Mouse (Mus musculus) neural tube, embryonic 15.5 days (tissue): ENCODE data around the gene 4932438A13Rik. TPM values are rescaled to one million over a fixed set of nuclear protein-coding genes. Genes with fewer than 3 reads are reported as not detected.

ENCODE experiments used
- ATAC-seq: fragments of 200-750 bp; cut with Nextera tagmentation; 2 replicates; pipeline ENCODE4 v1.8.0; 2017; ENCODE audit warnings: mild to moderate bottlenecking, moderate TSS enrichment, moderate library complexity; ENCODE audit not compliant: low FRiP score
- H3K27ac ChIP-seq: fragments of 300-500 bp; sonication (generic); replicated peaks from 2 replicates; pipeline ENCODE4 v1.5.1; 2015; ENCODE audit warnings: mild to moderate bottlenecking, inconsistent platforms
- H3K27me3 ChIP-seq: fragments of 300-500 bp; sonication (generic); replicated peaks from 2 replicates; pipeline ENCODE4 v1.6.1; 2015; ENCODE audit warnings: inconsistent platforms
- H3K36me3 ChIP-seq: fragments of 300-500 bp; sonication (generic); 2 replicates; pipeline ENCODE4 v1.6.1; 2015; ENCODE audit warnings: inconsistent platforms
- H3K4me1 ChIP-seq: fragments of 300-500 bp; sonication (generic); 2 replicates; pipeline ENCODE4 v1.6.1; 2015; ENCODE audit warnings: inconsistent platforms
- H3K4me2 ChIP-seq: fragments of 300-500 bp; sonication (generic); 2 replicates; pipeline ENCODE4 v1.6.1; 2015; ENCODE audit warnings: inconsistent platforms, mild to moderate bottlenecking, moderate library complexity
- H3K4me3 ChIP-seq: fragments of 300-500 bp; sonication (generic); replicated peaks from 2 replicates; pipeline ENCODE4 v1.5.1; 2015; ENCODE audit warnings: mild to moderate bottlenecking, inconsistent platforms
- H3K9ac ChIP-seq: fragments of 300-500 bp; sonication (generic); replicated peaks from 2 replicates; pipeline ENCODE4 v1.6.1; 2015; ENCODE audit warnings: mild to moderate bottlenecking, inconsistent platforms
- H3K9me3 ChIP-seq: fragments of 300-500 bp; sonication (generic); replicated peaks from 2 replicates; pipeline ENCODE4 v1.6.1; 2016; ENCODE audit warnings: inconsistent platforms
- WGBS: fragments of 180-500 bp; shearing (Covaris S2); methylation state at CpG from one replicate; pipeline ENCODE4 v1.1.7; 2015; ENCODE audit warnings: mixed read lengths; 5-methylcytosine and 5-hydroxymethylcytosine counted together
- polyA plus RNA-seq: library from polyadenylated mRNA; unstranded; fragments of >200 nt; fragmentation: Nextera tagmentation; extraction: Ambion mirVana; gene quantifications from 2 replicates; pipeline ENCODE4 v1.2.1, GENCODE M21; 2015

Gene 4932438A13Rik
- 73.9 and 75.2 TPM in 2 replicates for polyA plus RNA-seq

- Histone ChIP-seq H3K4me3 (peak within 1 kb of the TSS; percentile 86), H3K4me1 (peaks cover 8% of the 10 kb centered on the region), H3K9ac (peak within 1 kb of the TSS; percentile 85), H3K27ac (peak within 1 kb of the TSS; percentile 84), H3K27me3 (no peaks in the 10 kb centered on the region), H3K4me2 (peak within 1 kb of the TSS; percentile 63), H3K36me3 (peaks cover 20% of the 10 kb centered on the region), H3K9me3 (no peaks in the 10 kb centered on the region)
- 3% methylated on average over 37 of the region's 38 CpGs for WGBS
- ATAC-seq, result peak; percentile 99
Measured at GRCm38 (mm10) chr3:36862721-36863275, at the start of gene 4932438A13Rik. TSS of gene 4932438A13Rik (plus strand) at chr3:36863104.

- Histone ChIP-seq H3K4me3 (no peak overlapping the region), H3K27me3 (no peaks in the 10 kb centered on the region), H3K4me2 (no peak overlapping the region), H3K4me1 (no peaks in the 10 kb centered on the region), H3K27ac (no peak overlapping the region), H3K9me3 (no peaks in the 10 kb centered on the region), H3K9ac (no peak overlapping the region), H3K36me3 (no peaks in the 10 kb centered on the region)
- WGBS, result 74% methylated on average over 5 of the region's 5 CpGs
- ATAC-seq, result no peak
Measured at GRCm38 (mm10) chr3:36816633-36817032, 46.3 kb upstream of the 4932438A13Rik start.

GRCm38 (mm10) chr3:36819402-36819801 is 43.5 kb upstream of the 4932438A13Rik start:
- no peaks in the 10 kb centered on the region for H3K36me3 ChIP-seq
- no peaks in the 10 kb centered on the region for H3K9me3 ChIP-seq
- H3K9ac ChIP-seq, result no peak overlapping the region

GRCm38 (mm10) chr3:36821037-36821436 is 41.9 kb upstream of the 4932438A13Rik start:
- Histone ChIP-seq H3K9ac (no peak overlapping the region), H3K27ac (no peak overlapping the region), H3K27me3 (no peaks in the 10 kb centered on the region), H3K4me1 (no peaks in the 10 kb centered on the region), H3K4me3 (no peak overlapping the region), H3K4me2 (no peak overlapping the region), H3K9me3 (no peaks in the 10 kb centered on the region), H3K36me3 (no peaks in the 10 kb centered on the region)
- no peak for ATAC-seq
- WGBS, result 90% methylated on average over 9 of the region's 9 CpGs

More at GRCm38 (mm10) chr3:36819402-36819801, 43.5 kb upstream of the 4932438A13Rik start:
- no peak overlapping the region for H3K27ac ChIP-seq
- no peak overlapping the region for H3K4me2 ChIP-seq
- no peaks in the 10 kb centered on the region for H3K4me1 ChIP-seq
- H3K27me3 ChIP-seq, result no peaks in the 10 kb centered on the region
- ATAC-seq, result no peak
- 69% methylated on average over 7 of the region's 7 CpGs for WGBS
- no peak overlapping the region for H3K4me3 ChIP-seq

- no peak overlapping the region for H3K27ac ChIP-seq
- no peaks in the 10 kb centered on the region for H3K9me3 ChIP-seq
- H3K4me1 ChIP-seq, result peaks cover 8% of the 10 kb centered on the region
- WGBS, result 73% methylated on average over 1 of the region's 1 CpGs
- no peak overlapping the region for H3K4me3 ChIP-seq
- H3K4me2 ChIP-seq, result no peak overlapping the region
- no peak overlapping the region for H3K9ac ChIP-seq
- H3K36me3 ChIP-seq, result no peaks in the 10 kb centered on the region
- no peaks in the 10 kb centered on the region for H3K27me3 ChIP-seq
- no peak for ATAC-seq
Measured at GRCm38 (mm10) chr3:36825098-36825497, 37.8 kb upstream of the 4932438A13Rik start.

GRCm38 (mm10) chr3:36825554-36825953 is 37.4 kb upstream of the 4932438A13Rik start:
- no peaks in the 10 kb centered on the region for H3K36me3 ChIP-seq
- H3K27me3 ChIP-seq, result no peaks in the 10 kb centered on the region
- no peak for ATAC-seq
- no peak overlapping the region for H3K9ac ChIP-seq
- no peak overlapping the region for H3K4me2 ChIP-seq
- no peaks in the 10 kb centered on the region for H3K9me3 ChIP-seq
- peaks cover 8% of the 10 kb centered on the region for H3K4me1 ChIP-seq
- H3K4me3 ChIP-seq, result no peak overlapping the region
- no peak overlapping the region for H3K27ac ChIP-seq
- WGBS, result 92% methylated on average over 4 of the region's 4 CpGs

- H3K27me3 ChIP-seq, result no peaks in the 10 kb centered on the region
- no peak overlapping the region; the same call in 1 of the 2 replicates for H3K27ac ChIP-seq
- H3K9ac ChIP-seq, result no peak overlapping the region
- 33% methylated on average over 8 of the region's 8 CpGs for WGBS
- H3K4me1 ChIP-seq, result peaks cover 8% of the 10 kb centered on the region
- peak; percentile 48; the same call in 1 of the 2 replicates for ATAC-seq
- H3K36me3 ChIP-seq, result no peaks in the 10 kb centered on the region
- H3K9me3 ChIP-seq, result no peaks in the 10 kb centered on the region
- no peak overlapping the region for H3K4me2 ChIP-seq
- H3K4me3 ChIP-seq, result no peak overlapping the region
Measured at GRCm38 (mm10) chr3:36827274-36828025, 35.5 kb upstream of the 4932438A13Rik start.

GRCm38 (mm10) chr3:36830218-36830617 is 32.7 kb upstream of the 4932438A13Rik start:
- no peak for ATAC-seq
- no peaks in the 10 kb centered on the region for H3K27me3 ChIP-seq
- H3K9ac ChIP-seq, result no peak overlapping the region
- peaks cover 8% of the 10 kb centered on the region for H3K4me1 ChIP-seq
- no peak overlapping the region for H3K27ac ChIP-seq
- no peaks in the 10 kb centered on the region for H3K9me3 ChIP-seq
- WGBS, result 91% methylated on average over 3 of the region's 3 CpGs
- H3K36me3 ChIP-seq, result no peaks in the 10 kb centered on the region
- H3K4me3 ChIP-seq, result no peak overlapping the region
- no peak overlapping the region for H3K4me2 ChIP-seq

- Histone ChIP-seq H3K4me1 (peaks cover 10% of the 10 kb centered on the region), H3K9ac (no peak overlapping the region), H3K4me3 (no peak overlapping the region), H3K9me3 (no peaks in the 10 kb centered on the region), H3K27me3 (no peaks in the 10 kb centered on the region), H3K36me3 (no peaks in the 10 kb centered on the region), H3K4me2 (no peak overlapping the region), H3K27ac (no peak overlapping the region)
- no peak for ATAC-seq
- WGBS, result 82% methylated on average over 4 of the region's 4 CpGs
Measured at GRCm38 (mm10) chr3:36834426-36834825, 28.5 kb upstream of the 4932438A13Rik start.

- Histone ChIP-seq H3K9me3 (no peaks in the 10 kb centered on the region), H3K27me3 (no peaks in the 10 kb centered on the region), H3K9ac (no peak overlapping the region), H3K27ac (no peak overlapping the region), H3K36me3 (no peaks in the 10 kb centered on the region), H3K4me2 (no peak overlapping the region), H3K4me3 (no peak overlapping the region), H3K4me1 (peaks cover 10% of the 10 kb centered on the region)
- ATAC-seq, result no peak
- 91% methylated on average over 2 of the region's 2 CpGs for WGBS
Measured at GRCm38 (mm10) chr3:36834832-36835231, 28.1 kb upstream of the 4932438A13Rik start.

- peak overlapping the region; percentile 39; the same call in 1 of the 2 replicates for H3K27ac ChIP-seq
- H3K27me3 ChIP-seq, result no peaks in the 10 kb centered on the region
- H3K4me3 ChIP-seq, result peak overlapping the region; percentile 16
- peak overlapping the region; percentile 42 for H3K4me2 ChIP-seq
- no peak overlapping the region for H3K9ac ChIP-seq
- WGBS, result 18% methylated on average over 18 of the region's 18 CpGs
- H3K9me3 ChIP-seq, result no peaks in the 10 kb centered on the region
- peak; percentile 77 for ATAC-seq
- H3K4me1 ChIP-seq, result peaks cover 10% of the 10 kb centered on the region
- H3K36me3 ChIP-seq, result no peaks in the 10 kb centered on the region
Measured at GRCm38 (mm10) chr3:36835525-36836203, 27.2 kb upstream of the 4932438A13Rik start.
